Mouse (Mus musculus) c-Kit-positive CD71-positive TER-119-negative erythroid progenitor cells, embryonic 14.5 days (primary cell): ENCODE data around the gene Skida1.

ENCODE experiments used
- DNase-seq: peaks from one replicate; pipeline ENCODE4 v3.0.0-alpha.2; 2013; ENCODE audit warnings: low read depth

Skida1 gene

GRCm38 (mm10) chr2:18055016-18055928 is 6.4 kb upstream of the Skida1 start, which contains the start of gene Mllt10:
Gene Mllt10 (plus strand): TSS chr2:18055237.
- DNase-seq: no peak

- DNase-seq: no peak
Measured at GRCm38 (mm10) chr2:18053951-18054530, 5.2 kb upstream of the Skida1 start.

GRCm38 (mm10) chr2:18053243-18053950 is 4.5 kb upstream of the Skida1 start:
- no peak for DNase-seq

GRCm38 (mm10) chr2:18052581-18052980 is 3.7 kb upstream of the Skida1 start:
- DNase-seq: no peak

- no peak for DNase-seq
Measured at GRCm38 (mm10) chr2:18051831-18052170, 3.0 kb upstream of the Skida1 start.

- no peak for DNase-seq
Measured at GRCm38 (mm10) chr2:18051026-18051830, 2.4 kb upstream of the Skida1 start.

GRCm38 (mm10) chr2:18050541-18050985 is 1.7 kb upstream of the Skida1 start:
- no peak for DNase-seq

- no peak for DNase-seq
Measured at GRCm38 (mm10) chr2:18050018-18050417, 1.2 kb upstream of the Skida1 start.

- no peak for DNase-seq
Measured at GRCm38 (mm10) chr2:18049279-18049821, 499 bp upstream of the Skida1 start.

- DNase-seq: no peak
Measured at GRCm38 (mm10) chr2:18047646-18048452, 1.0 kb downstream of the Skida1 start.

- no peak for DNase-seq
Measured at GRCm38 (mm10) chr2:18046758-18047645, 1.8 kb downstream of the Skida1 start.

- no peak for DNase-seq
Measured at GRCm38 (mm10) chr2:18046186-18046585, 2.7 kb downstream of the Skida1 start.

GRCm38 (mm10) chr2:18045781-18046181 is 3.1 kb downstream of the Skida1 start:
- DNase-seq: no peak

GRCm38 (mm10) chr2:18045143-18045780 is 3.6 kb downstream of the Skida1 start:
- no peak for DNase-seq

GRCm38 (mm10) chr2:18041199-18041885 is 7.5 kb downstream of the Skida1 start:
- DNase-seq: no peak

GRCm38 (mm10) chr2:18040347-18041160 is 8.3 kb downstream of the Skida1 start:
- no peak for DNase-seq

GRCm38 (mm10) chr2:18039566-18040290 is 9.1 kb downstream of the Skida1 start:
- no peak for DNase-seq
